Mouse (Mus musculus): ENCODE data around the gene Rpa1. TPM values are rescaled to one million over a fixed set of nuclear protein-coding genes. Genes with fewer than 3 reads are reported as not detected.

Gene Rpa1
- total and polyA plus RNA-seq, 3 experiments, result 230 to 357 (median 287) TPM

DNA sequence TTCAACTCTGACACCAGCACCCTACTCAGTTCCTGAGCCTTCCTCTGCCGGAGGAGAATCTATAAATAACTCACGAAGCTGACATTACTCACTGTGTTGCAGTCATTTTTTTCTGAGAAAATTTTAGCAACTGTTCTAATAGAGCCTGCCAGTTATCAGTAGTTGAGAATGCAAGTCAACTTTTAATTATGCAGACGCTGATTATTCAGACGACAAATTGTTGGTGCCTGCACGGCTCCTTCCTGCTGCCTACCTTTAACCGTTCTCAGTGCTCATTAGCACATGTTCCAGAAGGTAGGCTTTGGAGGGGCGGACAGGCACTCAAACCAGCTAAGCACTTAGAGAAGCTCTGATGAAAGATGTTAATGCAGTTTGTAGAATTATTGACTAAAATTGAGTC lies 49.3 kb upstream of the Rpa1 start:
- dilution Hi-C loops (cut with MboI; ENCODE audit: extremely low pct_ligation_motif_present, extremely low pct_unique_long_range_greater_than_20kb, low sequenced_read_pairs) (no loop called here), in situ Hi-C loops (cut with MboI; ENCODE audit: low pct_ligation_motif_present, low pct_unique_long_range_greater_than_20kb, low sequenced_read_pairs) (no loop called here)
- H3K79me2 ChIP-seq (replicated peaks; ENCODE audit: control insufficient read depth, extremely low read depth, insufficient read depth, poor library complexity, severe bottlenecking), result no peaks in the 10 kb centered on the region
- no peak overlapping the region for H3K9ac ChIP-seq (ENCODE audit: insufficient read depth, low read depth)
- no peak overlapping the region for H3K27ac ChIP-seq (ENCODE audit: insufficient read depth, low read depth)
- peaks cover 10 to 45% of the 10 kb centered on the region in 2 experiments for H3K36me3 ChIP-seq (replicated peaks in 1 of 2; ENCODE audit: control insufficient read depth in 1 of 2, insufficient read depth in 1 of 2, low read length in 1 of 2)
- H3K4me2 ChIP-seq (ENCODE audit: insufficient read depth, low read depth, poor library complexity, severe bottlenecking), result no peak overlapping the region
- TF ChIP-seq SMC3 (IDR thresholded peaks at IDR 0.05; ENCODE audit: low read depth, low read length), result no peak
- TF ChIP-seq POLR2A (IDR thresholded peaks at IDR 0.05; ENCODE audit: low read depth, low read length), result no peak
- TF ChIP-seq ZMIZ1 (IDR thresholded peaks at IDR 0.05; ENCODE audit: low read depth, low read length), result no peak
- no peak for TF ChIP-seq CHD1 (IDR thresholded peaks at IDR 0.05; ENCODE audit: low read depth, low read length)
- no peak for TF ChIP-seq MYC (IDR thresholded peaks at IDR 0.05; ENCODE audit: low read depth, low read length)
- no peak for TF ChIP-seq JUN (IDR thresholded peaks at IDR 0.05; ENCODE audit: insufficient read depth, low read depth, low read length)
- no peak for TF ChIP-seq ETS1 (conservative IDR thresholded peaks at IDR 0.05; ENCODE audit: low read depth, low read length)
- TF ChIP-seq BHLHE40 (IDR thresholded peaks at IDR 0.05; ENCODE audit: low read depth, low read length), result no peak
- no peak for TF ChIP-seq MAFK (IDR thresholded peaks at IDR 0.05; ENCODE audit: insufficient replicate concordance, low read length)
- TF ChIP-seq RAD21 (IDR thresholded peaks at IDR 0.05; ENCODE audit: low read depth, low read length), result no peak
- TF ChIP-seq CTCF (conservative IDR thresholded peaks at IDR 0.05 in 1 of 2, IDR thresholded peaks at IDR 0.05 in 1 of 2; ENCODE audit: low read depth in 2 of 2, low read length in 2 of 2), result no peak
- TF ChIP-seq HCFC1 (IDR thresholded peaks at IDR 0.05; ENCODE audit: low read depth, low read length), result no peak
- TF ChIP-seq USF2 (conservative IDR thresholded peaks at IDR 0.05; ENCODE audit: low read depth, low read length), result no peak
- no peak for TF ChIP-seq PAX5 (IDR thresholded peaks at IDR 0.05; ENCODE audit: low read length)
- no peak for TF ChIP-seq JUND (conservative IDR thresholded peaks at IDR 0.05; ENCODE audit: low read depth, low read length)
- no peak for TF ChIP-seq EP300 (IDR thresholded peaks at IDR 0.05; ENCODE audit: low read length)
- no peak for TF ChIP-seq MAZ (IDR thresholded peaks at IDR 0.05; ENCODE audit: low read depth, low read length)
- no peak for TF ChIP-seq MEF2A (IDR thresholded peaks at IDR 0.05; ENCODE audit: borderline replicate concordance, low read depth, low read length)
- TF ChIP-seq NRF1 (IDR thresholded peaks at IDR 0.05; ENCODE audit: low read depth, low read length), result no peak
- no peak for TF ChIP-seq TCF12 (IDR thresholded peaks at IDR 0.05; ENCODE audit: low read depth, low read length)
- H3K4me3 ChIP-seq (replicated peaks in 1 of 3; ENCODE audit: low read depth in 2 of 3, low read length in 2 of 3, poor library complexity in 1 of 3), result no peak overlapping the region
- no peaks in the 10 kb centered on the region for H3K27me3 ChIP-seq (replicated peaks)
- no peak for DNase-seq (ENCODE audit: extremely low read depth)
- peaks cover 3% of the 10 kb centered on the region for H3K9me3 ChIP-seq (replicated peaks; ENCODE audit: low read length)
- H3K4me1 ChIP-seq (ENCODE audit: control insufficient read depth in 1 of 2, insufficient read depth in 2 of 2), result peaks cover 0 to 52% of the 10 kb centered on the region in 2 experiments; a peak in 3 of 4 replicates

DNA sequence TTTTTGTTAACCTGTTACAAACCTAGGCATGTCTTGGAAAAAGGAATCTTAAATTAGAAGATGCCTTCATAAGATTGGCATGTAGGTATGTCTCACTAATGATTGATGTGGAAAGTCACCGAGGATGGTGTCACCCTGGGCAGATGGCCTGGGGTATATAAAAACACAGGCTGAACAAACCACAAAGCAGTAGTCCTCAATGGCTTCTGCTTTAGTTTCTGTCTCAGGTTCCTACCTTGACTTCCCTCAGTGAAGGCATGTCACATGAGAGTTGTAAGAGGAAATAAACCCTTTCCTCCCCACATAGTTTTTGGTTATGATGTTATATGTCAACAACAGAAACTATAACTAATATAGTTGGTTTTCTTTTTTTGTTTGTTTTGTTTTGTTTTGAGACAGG lies 47.5 kb upstream of the Rpa1 start:
- no peak overlapping the region for H3K4me2 ChIP-seq (ENCODE audit: insufficient read depth, low read depth, poor library complexity, severe bottlenecking)
- peak; percentile 44 for DNase-seq (ENCODE audit: extremely low read depth)
- dilution Hi-C loops (cut with MboI; ENCODE audit: extremely low pct_ligation_motif_present, extremely low pct_unique_long_range_greater_than_20kb, low sequenced_read_pairs) (no loop called here), in situ Hi-C loops (cut with MboI; ENCODE audit: low pct_ligation_motif_present, low pct_unique_long_range_greater_than_20kb, low sequenced_read_pairs) (no loop called here)
- no peak overlapping the region for H3K4me3 ChIP-seq (replicated peaks in 1 of 3; ENCODE audit: low read depth in 2 of 3, low read length in 2 of 3, poor library complexity in 1 of 3)
- TF ChIP-seq MXI1 (IDR thresholded peaks at IDR 0.05; ENCODE audit: low read depth, low read length) (no peak), E2F4 (IDR thresholded peaks at IDR 0.05; ENCODE audit: insufficient replicate concordance, low read depth, low read length) (no peak), SIN3A (IDR thresholded peaks at IDR 0.05; ENCODE audit: low read length) (no peak), USF2 (conservative IDR thresholded peaks at IDR 0.05; ENCODE audit: low read depth, low read length) (no peak), JUN (IDR thresholded peaks at IDR 0.05; ENCODE audit: insufficient read depth, low read depth, low read length) (no peak), MYC (IDR thresholded peaks at IDR 0.05; ENCODE audit: low read depth, low read length) (no peak), HCFC1 (IDR thresholded peaks at IDR 0.05; ENCODE audit: low read depth, low read length) (no peak), MAX (IDR thresholded peaks at IDR 0.05; ENCODE audit: low read length) (no peak), SMC3 (IDR thresholded peaks at IDR 0.05; ENCODE audit: low read depth, low read length) (no peak)
- peaks cover 0 to 38% of the 10 kb centered on the region in 2 experiments; a peak in 3 of 4 replicates for H3K4me1 ChIP-seq (ENCODE audit: control insufficient read depth in 1 of 2, insufficient read depth in 2 of 2)
- peaks cover 12 to 39% of the 10 kb centered on the region in 2 experiments for H3K36me3 ChIP-seq (replicated peaks in 1 of 2; ENCODE audit: control insufficient read depth in 1 of 2, insufficient read depth in 1 of 2, low read length in 1 of 2)
- H3K27ac ChIP-seq (ENCODE audit: insufficient read depth, low read depth), result no peak overlapping the region
- H3K9ac ChIP-seq (ENCODE audit: insufficient read depth, low read depth), result no peak overlapping the region
- no peaks in the 10 kb centered on the region for H3K79me2 ChIP-seq (replicated peaks; ENCODE audit: control insufficient read depth, extremely low read depth, insufficient read depth, poor library complexity, severe bottlenecking)
- no peaks in the 10 kb centered on the region for H3K27me3 ChIP-seq (replicated peaks)
- H3K9me3 ChIP-seq (replicated peaks; ENCODE audit: low read length), result peaks cover 3% of the 10 kb centered on the region
